Mouse (Mus musculus) limb, embryonic 15.5 days (tissue): ENCODE results near the gene Fam24b. TPM values are rescaled to one million over a fixed set of nuclear protein-coding genes. Genes with fewer than 3 reads are reported as not detected.

Experiments used
- ATAC-seq: fragments of 200-750 bp; cut with Nextera tagmentation; 2 replicates; pipeline ENCODE4 v1.8.0; 2017; ENCODE audit warnings: low read depth, moderate TSS enrichment; ENCODE audit not compliant: insufficient number of reproducible peaks, low FRiP score, low TSS enrichment
- H3K27ac ChIP-seq: fragments of 300-500 bp; sonication (generic); 2 replicates; pipeline ENCODE4 v1.5.1; 2015; ENCODE audit warnings: moderate library complexity, mild to moderate bottlenecking, inconsistent platforms
- H3K27me3 ChIP-seq: fragments of 300-500 bp; sonication (generic); 2 replicates; pipeline ENCODE4 v1.6.1; 2015; ENCODE audit warnings: inconsistent platforms
- H3K36me3 ChIP-seq: fragments of 300-500 bp; sonication (generic); 2 replicates; pipeline ENCODE4 v1.6.1; 2015; ENCODE audit warnings: inconsistent platforms
- H3K4me1 ChIP-seq: fragments of 300-500 bp; sonication (generic); 2 replicates; pipeline ENCODE4 v1.6.1; 2015; ENCODE audit warnings: inconsistent platforms
- H3K4me2 ChIP-seq: fragments of 300-500 bp; sonication (generic); 2 replicates; pipeline ENCODE4 v1.6.1; 2015; ENCODE audit warnings: mild to moderate bottlenecking, inconsistent platforms
- H3K4me3 ChIP-seq: fragments of 300-500 bp; sonication (generic); 2 replicates; pipeline ENCODE4 v1.5.1; 2015; ENCODE audit warnings: mild to moderate bottlenecking, inconsistent platforms
- H3K9ac ChIP-seq: fragments of 300-500 bp; sonication (generic); 2 replicates; pipeline ENCODE4 v1.6.1; 2015; ENCODE audit warnings: inconsistent platforms
- H3K9me3 ChIP-seq: fragments of 300-500 bp; sonication (generic); 2 replicates; pipeline ENCODE4 v1.6.1; 2016; ENCODE audit warnings: inconsistent platforms
- WGBS: fragments of 180-500 bp; shearing (Covaris S2); methylation state at CpG from one replicate; pipeline ENCODE4 v1.1.7; 2015; 5-methylcytosine and 5-hydroxymethylcytosine counted together
- polyA plus RNA-seq: library from polyadenylated mRNA; unstranded; fragments of >200 nt; fragmentation: Nextera tagmentation; extraction: Ambion mirVana; gene quantifications from 2 replicates; pipeline ENCODE4 v1.2.1, GENCODE M21; 2015

Fam24b gene
- polyA plus RNA-seq, 1 experiment from 2014 or later = not detected

DNA sequence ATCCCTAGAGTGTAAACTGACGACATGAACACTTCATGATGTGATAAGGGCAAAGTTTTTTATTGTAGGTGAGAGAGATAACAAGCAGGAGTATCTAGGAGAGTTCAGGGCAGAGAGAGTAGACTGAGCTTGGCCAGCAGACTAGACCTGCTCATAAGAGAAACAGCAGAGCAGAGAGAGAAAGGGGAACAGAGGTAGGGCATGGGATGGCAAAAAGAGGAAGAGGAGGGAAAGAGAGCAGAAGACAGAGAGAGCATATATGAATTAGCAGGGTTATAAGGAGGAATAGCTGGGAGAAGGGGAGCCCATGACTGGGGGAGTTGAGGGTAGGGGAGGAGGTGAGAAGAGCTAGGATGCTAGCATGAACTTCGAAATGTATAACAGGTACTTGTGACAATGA lies 2.4 kb upstream of the Fam24b start:
- 67% methylated on average over 2 of the region's 2 CpGs for WGBS
- Histone ChIP-seq H3K4me2 (no peak overlapping the region), H3K27me3 (no peaks in the 10 kb centered on the region), H3K4me3 (no peak overlapping the region), H3K9me3 (no peaks in the 10 kb centered on the region), H3K4me1 (no peaks in the 10 kb centered on the region), H3K9ac (no peak overlapping the region), H3K36me3 (no peaks in the 10 kb centered on the region), H3K27ac (no peak overlapping the region)
- ATAC-seq = no peak

DNA sequence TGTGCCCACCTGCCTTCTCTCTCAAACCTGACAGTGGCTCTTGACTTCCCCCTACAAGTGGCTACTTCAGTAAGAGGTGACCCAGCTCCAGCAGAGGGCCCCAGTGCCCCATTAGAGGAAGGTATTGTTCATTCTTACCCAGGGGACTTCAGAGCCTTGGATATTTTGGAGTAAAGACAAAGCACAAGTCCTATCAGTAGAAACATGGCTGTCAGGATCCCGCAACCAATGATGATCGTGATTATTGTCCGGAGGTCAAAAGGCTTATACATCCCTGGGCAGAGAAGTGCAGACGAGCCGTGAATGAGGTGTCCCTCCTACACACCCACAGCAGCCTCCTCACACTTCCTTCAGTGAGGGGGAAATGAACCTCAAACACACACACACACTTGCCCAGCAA lies 2.3 kb downstream of the Fam24b start:
- Histone ChIP-seq H3K4me1 (no peaks in the 10 kb centered on the region), H3K4me2 (no peak overlapping the region), H3K36me3 (no peaks in the 10 kb centered on the region), H3K27ac (no peak overlapping the region), H3K9me3 (no peaks in the 10 kb centered on the region), H3K9ac (no peak overlapping the region), H3K27me3 (no peaks in the 10 kb centered on the region), H3K4me3 (no peak overlapping the region)
- WGBS = 91% methylated on average over 5 of the region's 5 CpGs
- ATAC-seq = no peak

DNA sequence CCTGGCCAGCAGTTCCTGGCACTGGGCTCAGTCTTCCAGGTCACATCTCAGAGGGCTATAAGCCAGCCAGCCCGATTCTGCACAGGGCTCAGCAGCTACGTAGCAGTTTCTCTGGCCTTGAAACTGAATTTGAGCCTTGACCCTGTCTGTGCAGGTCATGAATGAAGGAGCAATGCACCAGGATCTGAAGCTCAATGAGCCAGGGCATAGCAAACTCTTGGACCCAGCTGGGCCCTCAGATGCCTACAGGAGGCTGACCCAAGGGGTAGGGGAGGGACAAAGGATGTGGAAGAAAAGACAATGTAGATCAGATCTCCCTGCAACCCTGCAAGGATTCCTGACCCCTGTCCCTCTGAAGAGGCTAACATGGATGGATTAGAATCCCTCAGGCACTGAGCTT lies 7.1 kb downstream of the Fam24b start, which contains the start of gene Cuzd1:
Gene Cuzd1 (minus strand): TSS at position 101 of the 400 bp plus-strand sequence.
- Histone ChIP-seq H3K27me3 (no peaks in the 10 kb centered on the region), H3K36me3 (no peaks in the 10 kb centered on the region), H3K27ac (no peak within 1 kb of the TSS), H3K4me3 (no peak within 1 kb of the TSS), H3K9me3 (no peaks in the 10 kb centered on the region), H3K4me2 (no peak within 1 kb of the TSS), H3K4me1 (no peaks in the 10 kb centered on the region), H3K9ac (no peak within 1 kb of the TSS)
- ATAC-seq = no peak
- 74% methylated on average over 2 of the region's 2 CpGs for WGBS

GRCm38 (mm10) chr7:131318340-131318739 lies 11.0 kb downstream of the Fam24b start:
- Histone ChIP-seq H3K9me3 (no peaks in the 10 kb centered on the region), H3K36me3 (no peaks in the 10 kb centered on the region), H3K9ac (no peak overlapping the region), H3K4me1 (no peaks in the 10 kb centered on the region), H3K4me2 (no peak overlapping the region), H3K27ac (no peak overlapping the region), H3K4me3 (no peak overlapping the region), H3K27me3 (no peaks in the 10 kb centered on the region)
- ATAC-seq = no peak
- WGBS = 58% methylated on average over 6 of the region's 7 CpGs

DNA sequence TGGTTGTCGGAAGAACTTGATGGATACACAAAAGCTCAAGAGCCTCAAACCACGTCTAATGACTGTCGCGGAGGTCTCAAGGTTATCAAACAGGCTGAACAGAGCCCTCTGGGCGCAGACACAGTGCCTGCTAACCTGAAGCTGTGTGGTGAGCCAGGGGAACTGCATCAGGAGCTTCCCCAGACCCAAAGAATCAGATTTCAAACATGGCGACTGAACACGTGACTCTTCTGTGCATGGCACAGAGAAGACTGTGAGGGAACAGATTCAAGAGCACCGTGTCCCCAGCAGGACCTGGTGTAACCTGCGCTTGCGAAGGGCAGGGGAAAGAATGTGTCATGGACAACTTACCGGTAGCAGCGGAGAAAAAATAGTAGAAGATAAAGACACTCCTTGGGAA lies 11.7 kb downstream of the Fam24b start:
- 65% methylated on average over 12 of the region's 12 CpGs for WGBS
- no peak for ATAC-seq
- H3K9me3 ChIP-seq = no peaks in the 10 kb centered on the region

GRCm38 (mm10) chr7:131314493-131314892 lies 14.8 kb downstream of the Fam24b start:
- Histone ChIP-seq H3K9ac (no peak overlapping the region), H3K9me3 (no peaks in the 10 kb centered on the region), H3K36me3 (no peaks in the 10 kb centered on the region), H3K27me3 (no peaks in the 10 kb centered on the region), H3K4me2 (no peak overlapping the region), H3K4me1 (no peaks in the 10 kb centered on the region), H3K4me3 (no peak overlapping the region), H3K27ac (no peak overlapping the region)
- 74% methylated on average over 7 of the region's 7 CpGs for WGBS
- ATAC-seq = no peak

More for the DNA sequence above, 11.7 kb downstream of the Fam24b start:
- no peak overlapping the region for H3K9ac ChIP-seq
- no peak overlapping the region for H3K4me2 ChIP-seq
- no peak overlapping the region for H3K27ac ChIP-seq
- H3K27me3 ChIP-seq = no peaks in the 10 kb centered on the region
- no peaks in the 10 kb centered on the region for H3K36me3 ChIP-seq
- H3K4me1 ChIP-seq = no peaks in the 10 kb centered on the region
- H3K4me3 ChIP-seq = no peak overlapping the region

GRCm38 (mm10) chr7:131306733-131307132 lies 22.6 kb downstream of the Fam24b start:
- WGBS = 81% methylated on average over 5 of the region's 5 CpGs
- H3K9ac ChIP-seq = no peak overlapping the region

GRCm38 (mm10) chr7:131303340-131303739 lies 26.0 kb downstream of the Fam24b start:
- no peak overlapping the region for H3K4me2 ChIP-seq
- 63% methylated on average over 8 of the region's 8 CpGs for WGBS
- H3K27ac ChIP-seq = no peak overlapping the region
- no peaks in the 10 kb centered on the region for H3K9me3 ChIP-seq
- H3K4me3 ChIP-seq = no peak overlapping the region
- H3K27me3 ChIP-seq = no peaks in the 10 kb centered on the region
- no peak overlapping the region for H3K9ac ChIP-seq
- no peaks in the 10 kb centered on the region for H3K36me3 ChIP-seq
- no peaks in the 10 kb centered on the region for H3K4me1 ChIP-seq
- ATAC-seq = no peak

More at GRCm38 (mm10) chr7:131306733-131307132, 22.6 kb downstream of the Fam24b start:
- no peak for ATAC-seq
- Histone ChIP-seq H3K9me3 (no peaks in the 10 kb centered on the region), H3K27ac (no peak overlapping the region), H3K27me3 (no peaks in the 10 kb centered on the region), H3K4me3 (no peak overlapping the region), H3K36me3 (no peaks in the 10 kb centered on the region), H3K4me2 (no peak overlapping the region), H3K4me1 (no peaks in the 10 kb centered on the region)

GRCm38 (mm10) chr7:131297151-131297550 lies 32.2 kb downstream of the Fam24b start:
- no peaks in the 10 kb centered on the region for H3K36me3 ChIP-seq
- no peaks in the 10 kb centered on the region for H3K4me1 ChIP-seq
- ATAC-seq = no peak
- no peaks in the 10 kb centered on the region for H3K9me3 ChIP-seq
- H3K4me3 ChIP-seq = no peak overlapping the region
- H3K27me3 ChIP-seq = no peaks in the 10 kb centered on the region
- H3K4me2 ChIP-seq = no peak overlapping the region
- no peak overlapping the region for H3K9ac ChIP-seq
- WGBS = 67% methylated on average over 8 of the region's 8 CpGs
- H3K27ac ChIP-seq = no peak overlapping the region

Other genes with a start within 250 kb of the Fam24b start
- gene 4933402N03Rik, start 183.2 kb downstream of the Fam24b start, polyA plus RNA-seq = not detected in 2 replicates
- gene 5430419D17Rik, start 155.1 kb downstream of the Fam24b start, polyA plus RNA-seq = 0.01 and 0.02 TPM in 2 replicates
- 0.06 TPM in 1 of 2 replicates, not detected in the other for gene Cuzd1, start 7.2 kb downstream of the Fam24b start, polyA plus RNA-seq
- gene Fam24a, start 4.3 kb upstream of the Fam24b start, polyA plus RNA-seq = 0.36 TPM in 1 of 2 replicates, not detected in the other
- 24.3 and 25.2 TPM in 2 replicates for gene 2310057M21Rik, start 33.2 kb upstream of the Fam24b start, polyA plus RNA-seq
- 64.4 and 65.9 TPM in 2 replicates for gene Pstk, start 41.6 kb upstream of the Fam24b start, polyA plus RNA-seq
- gene Ikzf5, start 81.0 kb upstream of the Fam24b start, polyA plus RNA-seq = 11.5 and 12.5 TPM in 2 replicates
- 99.0 and 113 TPM in 2 replicates for gene Acadsb, start 81.1 kb upstream of the Fam24b start, polyA plus RNA-seq
- not detected in 2 replicates for gene Hmx3, start 213.4 kb upstream of the Fam24b start, polyA plus RNA-seq
- gene Hmx2, start 219.3 kb upstream of the Fam24b start, polyA plus RNA-seq = not detected in 2 replicates
- gene Bub3, start 230.7 kb upstream of the Fam24b start, polyA plus RNA-seq = 176 and 179 TPM in 2 replicates